Mouse (Mus musculus) brain, embryonic 14.5 days (tissue): ENCODE data around the gene 2410131K14Rik. TPM values are rescaled to one million over a fixed set of nuclear protein-coding genes. Genes with fewer than 3 reads are reported as not detected.

ENCODE experiments used
- DNase-seq: peaks from one replicate; pipeline ENCODE4 v3.0.0-alpha.2; 2011; ENCODE audit warnings: low read depth
- CTCF ChIP-seq: fragments of 200-500 bp; IDR thresholded peaks from 2 replicates; pipeline ENCODE4 v1.5.1; 2012; ENCODE audit warnings: inconsistent platforms, mild to moderate bottlenecking, moderate library complexity, borderline replicate concordance; ENCODE audit not compliant: insufficient read depth, insufficient read length; ENCODE audit errors: extremely low read depth
- POLR2A ChIP-seq: fragments of 200-500 bp; IDR thresholded peaks from 2 replicates; pipeline ENCODE4 v1.6.1; 2012; ENCODE audit warnings: mild to moderate bottlenecking, inconsistent platforms, borderline replicate concordance; ENCODE audit not compliant: poor library complexity, insufficient read depth, insufficient read length, severe bottlenecking; ENCODE audit errors: extremely low read depth
- polyA plus RNA-seq: library from polyadenylated mRNA; depleted of rRNA; stranded (reverse); fragments of >200 nt; gene quantifications from 2 replicates; pipeline ENCODE4 v1.2.3, GENCODE M21; 2012

The 2410131K14Rik gene
- polyA plus RNA-seq, 1 experiment = 22.7 TPM

DNA sequence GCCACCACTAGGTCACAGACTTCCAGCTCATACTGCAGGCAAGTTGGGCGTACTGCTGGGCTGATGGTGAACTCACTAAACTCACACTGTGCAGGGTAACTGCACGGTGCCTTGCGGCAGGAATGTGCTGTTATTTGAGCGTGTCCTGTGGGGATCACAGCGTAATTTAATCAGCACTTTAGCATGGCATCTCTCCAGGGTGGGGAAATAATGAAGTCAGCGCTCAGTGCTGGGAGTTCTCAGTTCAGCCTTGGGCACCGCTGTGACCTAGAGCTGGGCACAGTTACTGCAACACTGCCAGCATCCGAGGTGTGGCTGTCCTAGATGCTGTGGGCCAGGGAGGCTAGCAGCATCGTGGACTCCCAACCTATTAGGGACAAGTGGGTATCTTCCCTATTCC, 19.3 kb downstream of the 2410131K14Rik start:
- TF ChIP-seq POLR2A (no peak), CTCF (no peak)
- no peak for DNase-seq

DNA sequence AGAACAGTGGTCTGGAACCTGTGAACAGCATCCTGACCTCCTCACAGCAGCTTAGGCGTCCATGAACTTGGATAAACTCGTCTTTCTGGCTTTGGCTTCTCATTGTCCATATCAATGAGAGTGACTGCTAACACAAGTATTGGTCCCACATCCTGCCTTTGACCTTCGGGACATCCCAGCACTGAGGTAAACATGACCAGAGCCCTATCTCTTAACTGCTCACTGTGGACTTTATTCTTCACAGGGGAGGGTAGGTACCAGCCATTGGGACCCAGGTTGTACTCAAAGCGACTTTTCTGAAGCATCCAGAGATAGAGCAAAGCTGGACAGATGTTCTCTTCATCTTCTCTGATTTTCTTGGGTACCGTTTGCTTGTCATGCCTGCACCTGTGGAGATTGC, 20.3 kb downstream of the 2410131K14Rik start:
- TF ChIP-seq POLR2A (no peak), CTCF (no peak)
- DNase-seq = no peak

DNA sequence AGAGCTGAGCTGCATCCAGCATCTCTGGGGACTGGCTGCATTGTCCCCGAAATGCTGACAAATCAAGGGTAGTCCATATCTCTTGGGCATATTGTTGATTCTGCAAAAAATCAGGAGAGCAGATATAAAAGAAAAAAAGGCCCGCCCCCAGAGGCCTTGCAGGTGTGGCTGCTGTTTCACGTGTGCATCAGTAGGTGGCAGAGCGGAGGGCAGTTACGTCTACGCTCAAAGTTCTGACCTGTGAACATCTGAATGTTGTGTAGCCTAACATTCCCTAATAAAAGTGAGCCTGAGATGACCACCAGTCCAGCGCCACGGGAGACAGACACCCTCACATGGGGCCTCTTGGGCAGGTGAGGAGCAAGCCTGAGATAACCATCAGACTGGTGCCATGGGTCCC, 21.3 kb downstream of the 2410131K14Rik start:
- DNase-seq = no peak
- TF ChIP-seq CTCF = peak; percentile 50
- no peak for TF ChIP-seq POLR2A

DNA sequence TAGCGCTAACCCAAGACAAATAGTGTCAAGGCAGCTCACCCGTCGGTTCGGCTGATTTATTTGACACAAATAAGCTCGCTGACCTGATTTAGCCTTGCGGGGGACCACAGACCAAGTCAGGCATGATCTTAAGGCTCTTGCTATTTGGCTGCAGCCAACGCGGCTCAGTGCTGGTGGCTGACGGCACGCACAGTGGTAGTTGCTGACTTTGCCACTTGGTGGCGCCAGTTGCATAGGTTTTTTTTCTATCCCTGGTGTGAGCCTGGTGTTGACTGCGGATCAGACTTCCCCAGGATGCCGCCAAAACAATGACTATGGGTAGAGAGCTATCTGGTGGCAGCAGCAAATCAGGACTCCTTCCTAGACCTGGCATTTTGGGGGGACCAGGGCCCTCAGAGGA, 24.0 kb downstream of the 2410131K14Rik start:
- DNase-seq = peak; percentile 92
- TF ChIP-seq CTCF (peak; percentile 96), POLR2A (no peak)

DNA sequence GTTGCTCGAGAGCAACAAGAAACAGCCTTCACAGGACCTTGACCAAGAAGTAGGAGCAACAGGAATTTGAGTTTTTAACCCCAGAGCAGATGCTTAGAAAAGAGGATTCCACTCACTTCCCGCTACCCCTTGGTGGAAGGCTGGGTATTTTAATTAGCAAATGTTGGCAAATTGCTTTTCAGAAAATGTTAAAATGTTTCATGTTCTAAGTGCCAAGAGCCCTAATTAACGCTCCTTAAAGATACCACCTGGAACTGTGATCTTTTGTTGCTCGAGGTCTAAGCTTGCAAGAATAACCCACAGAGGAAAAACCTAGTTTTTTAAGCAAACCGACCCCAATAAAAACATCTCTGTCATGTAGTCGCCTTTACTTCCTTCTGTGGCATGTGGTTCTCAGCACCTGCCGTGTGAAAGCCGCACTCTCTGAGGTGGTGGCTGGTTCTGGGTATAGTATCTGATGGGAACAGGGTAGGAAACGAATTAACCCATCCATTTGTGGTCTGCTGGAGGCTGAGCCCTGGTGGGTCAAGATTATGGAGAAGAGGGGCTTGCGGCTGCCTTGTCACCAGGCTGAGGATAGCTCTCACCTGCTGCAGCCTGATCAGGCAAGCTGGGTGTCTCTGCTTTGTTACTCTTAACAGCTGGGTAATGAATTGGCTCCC, 26.6 kb downstream of the 2410131K14Rik start:
- peak; percentile 65 for DNase-seq
- TF ChIP-seq CTCF = no peak
- TF ChIP-seq POLR2A = no peak

DNA sequence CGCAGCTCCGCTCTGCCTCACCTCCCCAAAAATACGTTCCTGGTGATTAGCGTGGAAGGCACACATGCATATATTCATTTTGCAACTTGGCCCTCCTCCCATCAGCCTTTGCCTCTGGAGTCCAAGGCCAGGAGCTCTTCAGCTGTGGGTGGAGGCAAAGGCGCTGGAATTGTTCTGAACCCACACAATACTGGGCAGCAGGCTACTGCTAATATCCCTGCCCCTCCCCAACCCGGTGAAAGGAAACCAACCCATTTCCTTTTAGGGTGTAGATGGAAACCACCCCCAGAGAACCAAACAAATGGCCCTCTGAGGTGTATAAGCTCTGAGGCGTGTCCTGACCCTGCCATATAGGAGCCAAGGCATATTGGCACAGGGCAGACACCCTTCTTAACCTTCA, 28.4 kb downstream of the 2410131K14Rik start:
- TF ChIP-seq CTCF (no peak), POLR2A (no peak)
- peak; percentile 69 for DNase-seq

DNA sequence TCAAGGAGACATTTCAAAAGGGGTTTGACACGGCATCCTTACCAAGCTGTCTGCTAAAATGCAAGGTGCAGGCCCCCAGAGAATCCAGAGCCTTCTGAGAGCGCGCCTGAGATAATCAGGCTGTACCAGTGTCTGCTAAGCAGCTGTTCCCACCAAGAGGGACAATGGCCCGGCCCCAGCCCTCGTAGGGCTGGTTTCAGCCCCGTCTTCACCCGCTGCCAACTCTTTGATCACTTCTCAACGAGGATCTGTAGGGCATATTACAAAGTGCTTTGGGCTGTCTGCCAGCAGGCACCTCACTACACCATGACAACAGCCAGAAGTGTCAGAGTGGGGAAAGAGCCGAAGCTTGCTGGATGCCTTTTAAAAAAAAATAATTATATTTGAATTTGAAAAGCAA, 29.5 kb downstream of the 2410131K14Rik start:
- TF ChIP-seq CTCF (no peak), POLR2A (no peak)
- DNase-seq = peak; percentile 97

DNA sequence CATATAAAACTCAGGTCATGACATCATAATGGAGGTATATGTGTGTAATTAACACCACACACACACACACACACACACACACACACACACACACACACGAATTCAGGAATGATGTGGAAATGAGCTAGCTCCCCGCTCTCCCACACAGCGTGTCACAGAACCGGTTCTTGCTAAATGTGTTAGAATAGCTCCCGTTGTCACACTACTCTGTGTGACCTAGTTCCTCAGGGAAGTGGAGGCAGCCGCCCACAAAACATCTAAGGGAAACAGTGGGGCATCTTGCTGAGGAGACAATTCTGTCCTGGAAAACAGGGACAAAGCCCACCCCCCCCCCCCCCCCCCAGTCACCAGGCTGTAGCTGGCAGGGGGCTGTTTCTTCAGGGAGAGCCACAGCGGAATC, 31.3 kb downstream of the 2410131K14Rik start:
- TF ChIP-seq POLR2A (no peak), CTCF (no peak)
- no peak for DNase-seq

DNA sequence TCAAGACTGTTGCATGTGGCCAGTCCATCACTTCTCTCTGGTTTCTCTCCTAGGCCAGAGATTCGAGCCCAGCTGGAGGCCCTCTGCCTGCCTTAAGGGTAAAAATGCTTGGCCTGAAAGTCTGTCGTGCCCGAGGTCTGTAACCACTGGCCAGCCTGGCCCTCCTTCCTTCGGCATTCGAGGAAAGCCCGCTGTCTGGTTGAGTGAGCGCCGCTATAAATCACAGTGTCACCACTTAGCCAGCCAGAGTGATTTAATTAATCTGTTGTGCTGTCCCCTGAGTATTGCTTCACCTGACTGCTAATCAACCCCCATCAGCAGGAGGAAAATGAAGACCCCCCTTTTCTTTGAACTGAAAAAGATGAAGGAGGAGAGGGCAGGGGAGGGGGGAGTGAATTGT, 31.7 kb downstream of the 2410131K14Rik start:
- TF ChIP-seq POLR2A (no peak), CTCF (no peak)
- DNase-seq = peak; percentile 66

DNA sequence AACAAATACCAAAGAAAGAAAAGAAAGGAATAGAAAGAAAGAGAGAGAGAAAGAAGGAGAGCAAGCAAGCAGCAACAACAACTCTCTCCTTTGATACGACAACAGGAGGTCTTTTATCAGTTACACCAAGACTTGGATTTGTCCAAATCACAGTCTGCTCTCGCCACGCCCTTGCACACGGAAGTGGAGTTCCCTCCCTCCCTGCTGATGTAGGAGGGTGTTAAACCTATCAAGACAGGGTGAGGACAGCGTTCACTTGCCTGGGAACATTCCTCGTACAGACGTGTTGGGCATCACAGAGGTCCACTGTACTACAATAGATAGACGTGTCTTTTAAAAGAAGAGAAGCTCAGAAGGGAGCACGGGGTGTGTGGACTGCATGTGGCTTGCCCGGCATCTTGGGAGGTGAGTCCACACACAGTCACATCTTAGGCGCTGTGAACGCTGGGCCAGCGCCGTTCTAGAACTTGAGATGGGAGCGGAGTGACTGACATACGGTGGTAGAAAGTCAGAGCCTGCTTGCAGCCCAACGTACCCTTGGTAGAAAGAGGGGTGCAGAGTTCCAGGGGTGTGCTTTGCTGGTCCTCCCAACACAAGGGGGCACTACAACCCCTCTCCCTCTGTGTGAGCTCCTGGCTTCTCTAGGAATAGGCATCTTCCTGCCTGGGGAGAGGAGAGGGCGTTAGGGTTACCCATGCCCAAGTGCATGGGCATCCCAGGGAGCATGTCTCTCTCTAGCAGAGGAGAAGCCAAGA, 32.9 kb downstream of the 2410131K14Rik start:
- TF ChIP-seq POLR2A = no peak
- TF ChIP-seq CTCF = no peak
- DNase-seq = no peak

DNA sequence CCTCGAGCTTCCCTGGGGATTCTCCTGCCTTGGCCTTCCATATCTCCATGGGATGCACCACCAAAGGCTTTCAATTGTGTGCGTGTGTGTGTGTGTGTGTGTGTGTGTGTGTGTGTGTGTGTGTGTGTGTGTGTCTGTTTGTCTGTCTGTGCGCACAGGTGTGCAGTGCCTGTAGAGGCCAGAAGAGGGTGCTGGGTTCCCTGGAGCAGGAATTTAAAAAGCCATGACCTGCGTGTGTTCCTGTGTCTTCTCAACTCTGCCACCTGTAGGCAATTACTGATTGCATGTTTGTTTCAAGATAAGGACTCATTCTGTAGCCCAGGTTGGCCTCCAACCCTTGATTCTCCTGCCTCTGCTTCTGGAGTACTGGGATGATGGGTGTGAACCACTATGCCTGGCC, 46.4 kb downstream of the 2410131K14Rik start:
- no peak for DNase-seq
- no peak for TF ChIP-seq CTCF
- no peak for TF ChIP-seq POLR2A

DNA sequence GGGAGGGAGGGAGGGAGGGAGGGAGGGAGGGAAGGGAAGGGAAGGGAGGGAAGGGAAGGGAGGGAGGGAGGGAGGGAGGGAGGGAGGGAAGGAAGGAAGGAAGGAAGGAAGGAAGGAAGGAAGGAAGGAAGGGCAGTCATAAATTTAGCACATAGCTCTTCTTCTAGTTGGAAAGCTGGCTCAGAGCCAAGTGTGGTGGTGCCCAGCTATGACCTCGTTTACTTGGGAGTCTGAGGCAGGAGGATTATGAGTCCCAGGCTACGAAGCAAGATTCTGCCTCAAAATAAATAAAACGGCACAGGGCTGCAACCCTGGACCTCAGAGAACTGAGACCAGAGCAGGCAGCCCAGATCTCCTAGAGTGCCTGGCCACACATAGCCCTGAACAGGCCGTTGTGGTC, 47.4 kb downstream of the 2410131K14Rik start:
- TF ChIP-seq POLR2A (no peak), CTCF (no peak)
- DNase-seq = no peak
